Mouse (Mus musculus) heart, postnatal 0 days (tissue): ENCODE measurements at regions not wholly inside any gene's neighbourhood (a gene's known extent, or its start where the extent isn't known, plus 50 kb on each side); places are given as distances from the start of the nearest gene placed in this dataset.

Source experiments
- ATAC-seq: fragments of 200-750 bp; cut with Nextera tagmentation; 2 replicates; pipeline ENCODE4 v1.8.0; 2017; ENCODE audit warnings: low read depth, moderate number of reproducible peaks, moderate library complexity; ENCODE audit not compliant: insufficient read depth
- DNase-seq: peaks from one replicate; pipeline ENCODE4 v3.0.0-alpha.2; 2016; ENCODE audit warnings: low spot score
- H3K27ac ChIP-seq: fragments of 300-500 bp; sonication (generic); 2 replicates; pipeline ENCODE4 v1.5.1; 2014; ENCODE audit warnings: low read depth, mild to moderate bottlenecking
- H3K27me3 ChIP-seq: fragments of 300-500 bp; sonication (generic); 2 replicates; pipeline ENCODE4 v1.6.1; 2014; ENCODE audit warnings: low read length, mixed read lengths; ENCODE audit not compliant: control insufficient read depth, insufficient read depth
- H3K36me3 ChIP-seq: fragments of 300-500 bp; sonication (generic); replicated peaks from 2 replicates; pipeline ENCODE4 v1.6.1; 2014; ENCODE audit warnings: low read length, mixed read lengths; ENCODE audit not compliant: control insufficient read depth, insufficient read depth
- H3K4me1 ChIP-seq: fragments of 300-500 bp; sonication (generic); 2 replicates; pipeline ENCODE4 v1.6.1; 2014; ENCODE audit warnings: antibody characterized with exemption; ENCODE audit not compliant: control insufficient read depth, insufficient read depth
- H3K4me2 ChIP-seq: fragments of 300-500 bp; sonication (generic); 2 replicates; pipeline ENCODE4 v1.6.1; 2014; ENCODE audit warnings: low read depth, mild to moderate bottlenecking, low read length, moderate library complexity
- H3K4me3 ChIP-seq: fragments of 300-500 bp; sonication (generic); 2 replicates; pipeline ENCODE4 v1.5.1; 2014; ENCODE audit warnings: low read depth, low read length
- H3K9ac ChIP-seq: fragments of 300-500 bp; sonication (generic); replicated peaks from 2 replicates; pipeline ENCODE4 v1.6.1; 2014; ENCODE audit warnings: low read depth, low read length, mixed read lengths
- H3K9me3 ChIP-seq: fragments of 300-500 bp; sonication (generic); replicated peaks from 2 replicates; pipeline ENCODE4 v1.6.1; 2016; ENCODE audit warnings: low read length; ENCODE audit not compliant: control insufficient read depth
- CTCF ChIP-seq: IDR thresholded peaks from 2 replicates; pipeline ENCODE4 v1.5.1; 2016; ENCODE audit warnings: antibody characterized with exemption, control low read depth, low read depth
- EP300 ChIP-seq: IDR thresholded peaks from 2 replicates; pipeline ENCODE4 v1.6.1; 2016; ENCODE audit warnings: antibody characterized with exemption, low read depth
- WGBS: fragments of 180-500 bp; shearing (Covaris S2); extraction: QIAGEN DNeasy Blood & Tissue Kit; methylation state at CpG from one replicate; pipeline ENCODE4 v1.1.7; 2014; 5-methylcytosine and 5-hydroxymethylcytosine counted together

DNA sequence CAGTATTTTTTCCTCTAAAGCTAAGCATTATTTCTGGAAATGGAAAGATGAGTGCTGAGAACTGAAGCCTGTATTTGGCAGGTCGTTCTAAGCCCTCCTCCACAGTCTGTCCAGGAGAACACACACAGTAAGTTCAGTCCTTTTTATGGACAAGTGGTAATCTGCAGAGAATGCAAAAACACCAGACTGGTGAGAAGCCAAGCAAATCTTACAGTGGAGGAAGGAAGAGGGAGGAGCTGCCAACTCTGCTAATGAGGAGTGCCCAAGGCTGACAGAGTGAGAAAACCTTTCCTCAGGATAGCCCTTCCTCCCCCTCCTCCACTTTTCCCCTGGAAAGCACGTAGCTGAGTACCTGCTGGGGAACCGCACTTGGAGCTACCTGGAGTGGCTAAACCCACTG is 899.8 kb downstream of the 5730522E02Rik start:
- Histone ChIP-seq H3K4me2 (no peak overlapping the region), H3K4me1 (no peaks in the 10 kb centered on the region), H3K9ac (no peak overlapping the region), H3K27ac (no peak overlapping the region), H3K4me3 (no peak overlapping the region), H3K36me3 (no peaks in the 10 kb centered on the region), H3K9me3 (no peaks in the 10 kb centered on the region), H3K27me3 (no peaks in the 10 kb centered on the region)
- no peak for ATAC-seq
- DNase-seq: no peak
- 46% methylated on average over 3 of the region's 3 CpGs for WGBS
- TF ChIP-seq CTCF: no peak

GRCm38 (mm10) chr11:25301130-25301529 is 909.4 kb downstream of the 5730522E02Rik start:
- Histone ChIP-seq H3K4me3 (no peak overlapping the region), H3K4me1 (no peaks in the 10 kb centered on the region), H3K9me3 (no peaks in the 10 kb centered on the region), H3K9ac (no peak overlapping the region), H3K4me2 (no peak overlapping the region), H3K27me3 (no peaks in the 10 kb centered on the region), H3K36me3 (no peaks in the 10 kb centered on the region), H3K27ac (no peak overlapping the region)
- WGBS: 17% methylated on average over 9 of the region's 9 CpGs
- TF ChIP-seq CTCF (peak; percentile 74), EP300 (no peak)
- DNase-seq: peak; percentile 59
- no peak for ATAC-seq

- H3K9me3 ChIP-seq: no peaks in the 10 kb centered on the region
- H3K4me1 ChIP-seq: no peaks in the 10 kb centered on the region; the same call in 1 of the 2 replicates
- no peak for TF ChIP-seq CTCF
- no peak for TF ChIP-seq EP300
- no peak for ATAC-seq
- H3K4me2 ChIP-seq: peak overlapping the region; percentile 52
- H3K36me3 ChIP-seq: no peaks in the 10 kb centered on the region
- H3K27ac ChIP-seq: no peak overlapping the region
- H3K27me3 ChIP-seq: no peaks in the 10 kb centered on the region
- WGBS: 36% methylated on average over 13 of the region's 13 CpGs
- H3K9ac ChIP-seq: no peak overlapping the region
- no peak for DNase-seq
- peak overlapping the region; percentile 24; the same call in 1 of the 2 replicates for H3K4me3 ChIP-seq
These were observed 922.2 kb downstream of the 5730522E02Rik start for GRCm38 (mm10) chr11:25288346-25288745.

DNA sequence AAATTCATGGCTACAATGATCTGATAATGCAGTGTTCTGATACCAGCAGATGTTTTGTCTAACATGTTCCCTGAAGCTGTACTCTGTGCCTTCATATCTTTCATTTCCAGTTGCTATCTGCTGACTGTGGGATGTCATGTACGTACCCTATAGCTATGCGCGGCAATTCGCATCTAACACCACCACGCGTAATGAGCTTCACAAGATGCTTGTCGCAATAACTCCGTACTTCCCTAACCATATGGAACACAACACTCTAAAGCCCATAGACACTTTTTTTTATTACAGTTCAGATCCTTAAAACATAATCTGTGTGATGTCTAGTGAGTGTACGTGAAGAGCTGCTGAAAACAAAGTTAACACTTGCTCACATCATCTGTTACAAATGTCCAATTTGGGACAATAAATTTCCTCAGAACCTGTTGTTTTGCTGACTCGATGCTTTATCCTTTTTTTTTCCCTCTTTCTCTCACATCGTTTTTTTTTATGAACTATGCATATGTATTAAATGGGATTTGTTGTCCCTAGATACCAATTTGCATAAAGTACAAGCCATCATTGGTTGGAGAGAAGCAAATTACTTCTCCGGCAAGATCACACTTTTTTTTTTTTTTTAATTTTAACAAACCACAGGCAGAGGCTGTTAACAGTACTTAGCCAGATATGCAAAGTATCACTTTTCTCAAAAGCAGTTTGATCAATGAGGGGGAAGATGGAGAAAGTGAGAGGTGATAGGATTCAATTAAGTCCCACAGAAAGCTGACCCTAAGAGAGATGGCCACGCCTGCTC is 922.9 kb downstream of the 5730522E02Rik start:
- Histone ChIP-seq H3K9ac (no peak overlapping the region), H3K9me3 (no peaks in the 10 kb centered on the region), H3K36me3 (no peaks in the 10 kb centered on the region), H3K4me2 (peak overlapping the region; percentile 52), H3K27me3 (no peaks in the 10 kb centered on the region), H3K4me3 (no peak overlapping the region), H3K27ac (no peak overlapping the region), H3K4me1 (no peaks in the 10 kb centered on the region; the same call in 1 of the 2 replicates)
- DNase-seq: no peak
- 83% methylated on average over 13 of the region's 13 CpGs for WGBS
- no peak for TF ChIP-seq EP300
- TF ChIP-seq CTCF: no peak
- ATAC-seq: no peak

GRCm38 (mm10) chr11:25269936-25270540 is 940.5 kb downstream of the 5730522E02Rik start:
- no peak overlapping the region for H3K27ac ChIP-seq
- H3K36me3 ChIP-seq: no peaks in the 10 kb centered on the region
- TF ChIP-seq CTCF: no peak
- TF ChIP-seq EP300: no peak
- H3K9me3 ChIP-seq: no peaks in the 10 kb centered on the region
- H3K27me3 ChIP-seq: no peaks in the 10 kb centered on the region
- H3K4me2 ChIP-seq: no peak overlapping the region
- DNase-seq (no peak), ATAC-seq (no peak)
- no peak overlapping the region for H3K9ac ChIP-seq
- WGBS: 38% methylated on average over 7 of the region's 7 CpGs
- no peaks in the 10 kb centered on the region for H3K4me1 ChIP-seq
- H3K4me3 ChIP-seq: no peak overlapping the region

- no peaks in the 10 kb centered on the region for H3K9me3 ChIP-seq
- no peaks in the 10 kb centered on the region for H3K4me1 ChIP-seq
- H3K9ac ChIP-seq: no peak overlapping the region
- H3K27ac ChIP-seq: no peak overlapping the region
- H3K4me3 ChIP-seq: no peak overlapping the region
- DNase-seq (no peak), ATAC-seq (no peak)
- H3K36me3 ChIP-seq: no peaks in the 10 kb centered on the region
- WGBS: 51% methylated on average over 4 of the region's 4 CpGs
- no peaks in the 10 kb centered on the region for H3K27me3 ChIP-seq
- TF ChIP-seq EP300: no peak
- no peak for TF ChIP-seq CTCF
- no peak overlapping the region for H3K4me2 ChIP-seq
These were observed 947.7 kb downstream of the 5730522E02Rik start for GRCm38 (mm10) chr11:25262906-25263305.
